Mouse (Mus musculus): ENCODE data around the gene Cd151.

- TF ChIP-seq CTCF (IDR thresholded peaks at IDR 0.05; ENCODE audit: insufficient read depth, low read depth, low read length) (no peak), POLR2A (IDR thresholded peaks at IDR 0.05; ENCODE audit: insufficient read depth, low read depth, low read length) (no peak)
Measured at GRCm38 (mm10) chr7:141510196-141510595, 43.0 kb downstream of the Cd151 start.

All from olfactory bulb, adult 2 months (tissue).